Mouse (Mus musculus) heart, adult 2 months (tissue): ENCODE measurements around the gene Kcnj13.

Experiments used
- CTCF ChIP-seq: fragments of 200-600 bp; IDR thresholded peaks from 2 replicates; pipeline ENCODE4 v1.8.1; 2022; ENCODE audit warnings: antibody characterized with exemption, mild to moderate bottlenecking, moderate library complexity
- EP300 ChIP-seq: fragments of 200-500 bp; IDR thresholded peaks from 2 replicates; pipeline ENCODE4 v1.6.1; 2011; ENCODE audit warnings: low read depth, low read length, control low read depth; ENCODE audit not compliant: insufficient read depth
- POLR2A ChIP-seq: fragments of 200-500 bp; IDR thresholded peaks from 2 replicates; pipeline ENCODE4 v1.6.1; 2011; ENCODE audit warnings: mild to moderate bottlenecking, low read depth, low read length, control low read depth; ENCODE audit not compliant: insufficient read depth

- TF ChIP-seq EP300, result no peak
- TF ChIP-seq CTCF, result no peak
- TF ChIP-seq POLR2A, result no peak
These were observed 40.6 kb upstream of the Kcnj13 start for GRCm38 (mm10) chr1:87435125-87435524.
